Comparison of ENCODE assay signal across 11 mouse cellular contexts in the genomic region with DNA sequence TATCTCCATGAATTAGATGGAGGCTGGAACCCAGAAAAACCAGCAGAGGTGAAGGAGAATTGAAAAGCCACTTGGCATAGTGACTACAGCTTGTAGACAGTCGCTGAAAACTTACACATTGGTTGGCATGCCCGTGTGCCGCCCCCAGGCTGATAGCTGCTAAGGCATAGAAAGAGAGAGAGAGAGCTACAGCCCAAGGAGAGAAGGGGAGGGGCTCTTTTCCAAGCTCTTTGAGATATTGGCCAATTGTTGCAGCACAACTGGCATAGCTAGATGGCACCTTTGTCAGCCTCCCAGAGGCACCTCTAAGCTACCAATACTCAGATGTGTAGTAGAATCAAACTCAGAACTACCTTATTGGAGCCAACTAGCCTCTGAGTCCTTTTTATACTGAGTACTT. TPM values are rescaled to one million over a fixed set of nuclear protein-coding genes. Genes with fewer than 3 reads are reported as not detected.
DNase-seq lines count a peak whose midpoint lies in the region; ATAC-seq and TF ChIP-seq lines count a peak whose summit lies in the region.
"Had no signal": no experiment of that assay in that cellular context is flagged by ENCODE, and none has a peak within 500 bp of the region (broad histone marks: within the 10 kb centered on the region; RNA-seq: fewer than 3 reads in every experiment).

No protein-coding gene starts in this region.

- 66% methylated on average over 3 of the region's 3 CpGs for WGBS in heart, postnatal 0 days
- 66% methylated on average over 3 of the region's 3 CpGs for WGBS in heart, adult 2 months
- WGBS in embryonic facial prominence, embryonic 13.5 days: 26% methylated on average over 3 of the region's 3 CpGs
- WGBS in hindbrain, embryonic 14.5 days: 29% methylated on average over 3 of the region's 3 CpGs
- WGBS in midbrain, embryonic 15.5 days: 35% methylated on average over 3 of the region's 3 CpGs

- no peaks in the 10 kb centered on the region for H3K36me3 ChIP-seq in heart, postnatal 0 days (replicated peaks; ENCODE audit: control insufficient read depth, insufficient read depth, low read length)
- no peaks in the 10 kb centered on the region for H3K36me3 ChIP-seq in heart, adult 2 months (ENCODE audit: control insufficient read depth, insufficient read depth, low read length)
- no peaks in the 10 kb centered on the region for H3K36me3 ChIP-seq in embryonic facial prominence, embryonic 13.5 days
- no peaks in the 10 kb centered on the region for H3K36me3 ChIP-seq in hindbrain, embryonic 14.5 days (replicated peaks; ENCODE audit: control insufficient read depth, insufficient read depth)
- H3K36me3 ChIP-seq in midbrain, embryonic 15.5 days (replicated peaks): no peaks in the 10 kb centered on the region

- no peak overlapping the region for H3K9ac ChIP-seq in heart, postnatal 0 days (replicated peaks; ENCODE audit: low read depth, low read length)
- no peak overlapping the region for H3K9ac ChIP-seq in heart, adult 2 months (ENCODE audit: low read depth, low read length)
- H3K9ac ChIP-seq in embryonic facial prominence, embryonic 13.5 days: peak overlapping the region; percentile 97
- peak overlapping the region; percentile 86 for H3K9ac ChIP-seq in hindbrain, embryonic 14.5 days
- peak overlapping the region; percentile 82; the same call in 1 of the 2 replicates for H3K9ac ChIP-seq in midbrain, embryonic 15.5 days

- peaks cover 35% of the 10 kb centered on the region for H3K27me3 ChIP-seq in heart, postnatal 0 days (ENCODE audit: control insufficient read depth, insufficient read depth, low read length)
- peaks cover 10% of the 10 kb centered on the region for H3K27me3 ChIP-seq in heart, adult 2 months (ENCODE audit: control insufficient read depth, insufficient read depth, low read length)
- no peaks in the 10 kb centered on the region; the same call in 1 of the 2 replicates for H3K27me3 ChIP-seq in embryonic facial prominence, embryonic 13.5 days
- H3K27me3 ChIP-seq in hindbrain, embryonic 14.5 days (ENCODE audit: control insufficient read depth, insufficient read depth, low read length): no peaks in the 10 kb centered on the region
- H3K27me3 ChIP-seq in midbrain, embryonic 15.5 days (replicated peaks): no peaks in the 10 kb centered on the region; the same call in 1 of the 2 replicates

- intact Hi-C loops in heart, adult 2 months (cut with DNase I): no loop called here

- H3K9me3 ChIP-seq in heart, postnatal 0 days (replicated peaks; ENCODE audit: control insufficient read depth, low read length): no peaks in the 10 kb centered on the region
- no peaks in the 10 kb centered on the region for H3K9me3 ChIP-seq in embryonic facial prominence, embryonic 13.5 days
- no peaks in the 10 kb centered on the region for H3K9me3 ChIP-seq in hindbrain, embryonic 14.5 days (ENCODE audit: control insufficient read depth, low read length)
- no peaks in the 10 kb centered on the region for H3K9me3 ChIP-seq in midbrain, embryonic 15.5 days

- no peak for DNase-seq in heart, postnatal 0 days (ENCODE audit: low spot score)
- DNase-seq in heart, adult 2 months: no peak
- no peak for DNase-seq in hindbrain, embryonic 14.5 days (ENCODE audit: low spot score)
- DNase-seq in cerebellum, postnatal 4 days (ENCODE audit: low spot score in 2 of 2): no peak
- no peak for DNase-seq in layer of hippocampus, postnatal 25 days (ENCODE audit: extremely low spot score in 1 of 2, low spot score in 1 of 2)
- DNase-seq: adrenal gland, adult 8-10 months; kidney, postnatal 14 days; lung, postnatal 36 days had no signal

- no peak for TF ChIP-seq CTCF in heart, postnatal 0 days (IDR thresholded peaks at IDR 0.05; ENCODE audit: low read depth)
- no peak for TF ChIP-seq CTCF in heart, adult 2 months (IDR thresholded peaks at IDR 0.05)

- H3K27ac ChIP-seq in heart, postnatal 0 days (ENCODE audit: low read depth): no peak overlapping the region
- H3K27ac ChIP-seq in heart, adult 2 months: no peak overlapping the region
- peak overlapping the region; percentile 100 for H3K27ac ChIP-seq in embryonic facial prominence, embryonic 13.5 days
- peak overlapping the region; percentile 94; the same call in 1 of the 2 replicates for H3K27ac ChIP-seq in hindbrain, embryonic 14.5 days
- H3K27ac ChIP-seq in midbrain, embryonic 15.5 days: peak overlapping the region; percentile 91; the same call in 1 of the 2 replicates

- H3K79me2 ChIP-seq in heart, adult 2 months (replicated peaks; ENCODE audit: control insufficient read depth, insufficient read depth, low read length): no peaks in the 10 kb centered on the region

- H3K4me1 ChIP-seq in heart, postnatal 0 days (ENCODE audit: control insufficient read depth, insufficient read depth): peaks cover 7% of the 10 kb centered on the region; the same call in 1 of the 2 replicates
- H3K4me1 ChIP-seq in heart, adult 2 months (ENCODE audit: control insufficient read depth, insufficient read depth, low read length): no peaks in the 10 kb centered on the region; the same call in 1 of the 2 replicates
- peaks cover 62% of the 10 kb centered on the region for H3K4me1 ChIP-seq in embryonic facial prominence, embryonic 13.5 days
- H3K4me1 ChIP-seq in hindbrain, embryonic 14.5 days (replicated peaks; ENCODE audit: control insufficient read depth, insufficient read depth, low read length): peaks cover 7% of the 10 kb centered on the region
- peaks cover 27% of the 10 kb centered on the region for H3K4me1 ChIP-seq in midbrain, embryonic 15.5 days

- no peak for TF ChIP-seq EP300 in heart, postnatal 0 days (IDR thresholded peaks at IDR 0.05; ENCODE audit: low read depth)
- no peak for TF ChIP-seq EP300 in heart, adult 2 months (IDR thresholded peaks at IDR 0.05; ENCODE audit: insufficient read depth, low read depth, low read length)

- TF ChIP-seq POLR2A in heart, adult 2 months (IDR thresholded peaks at IDR 0.05; ENCODE audit: insufficient read depth, low read depth, low read length): no peak

- H3K4me2 ChIP-seq in heart, postnatal 0 days (ENCODE audit: low read depth, low read length): peak overlapping the region; percentile 96; the same call in 1 of the 2 replicates
- H3K4me2 ChIP-seq in embryonic facial prominence, embryonic 13.5 days: peak overlapping the region; percentile 90
- peak overlapping the region; percentile 80 for H3K4me2 ChIP-seq in hindbrain, embryonic 14.5 days (replicated peaks)
- peak overlapping the region; percentile 64 for H3K4me2 ChIP-seq in midbrain, embryonic 15.5 days

- no peak overlapping the region; the same call in 1 of the 2 replicates for H3K4me3 ChIP-seq in heart, postnatal 0 days (ENCODE audit: low read depth, low read length)
- no peak overlapping the region for H3K4me3 ChIP-seq in heart, adult 2 months
- peak overlapping the region; percentile 80 for H3K4me3 ChIP-seq in embryonic facial prominence, embryonic 13.5 days
- H3K4me3 ChIP-seq in hindbrain, embryonic 14.5 days (replicated peaks; ENCODE audit: low read length): peak overlapping the region; percentile 74
- H3K4me3 ChIP-seq in midbrain, embryonic 15.5 days: peak overlapping the region; percentile 68

- no peak for ATAC-seq in heart, postnatal 0 days (ENCODE audit: insufficient read depth, low read depth)
- no peak for ATAC-seq in embryonic facial prominence, embryonic 13.5 days (ENCODE audit: insufficient number of reproducible peaks, insufficient read depth, low FRiP score, low TSS enrichment, low read depth)
- no peak for ATAC-seq in hindbrain, embryonic 14.5 days (ENCODE audit: low FRiP score)
- no peak for ATAC-seq in midbrain, embryonic 15.5 days (replicated peaks)
- ATAC-seq in CD4-positive, CD25-positive, alpha-beta regulatory T cell, adult 4 months: no peak

RNA-seq across cellular contexts. Expression of a gene that starts 1.8 kb away (rescaled TPM):
- total RNA-seq in heart, postnatal 0 days (2014; rRNA removed; ENCODE audit: low replicate concordance): 2.5 and 3.4 TPM in 2 replicates
- polyA plus RNA-seq in heart, postnatal 0 days (2015; fragmentation: Nextera tagmentation; extraction: Ambion mirVana): 4.7 TPM in 2 replicates
- 1 to 10 TPM; 4.4 to 5.5 TPM for total RNA-seq in heart, adult 2 months (2021)
- 2.8 and 3.1 TPM in 2 replicates for polyA plus RNA-seq in heart, adult 2 months (2012; rRNA removed)
- polyA plus RNA-seq in embryonic facial prominence, embryonic 13.5 days (2015; fragmentation: Nextera tagmentation; extraction: Ambion mirVana): 55.9 and 56.5 TPM in 2 replicates
- 56.6 and 62.9 TPM in 2 replicates for polyA plus RNA-seq in hindbrain, embryonic 14.5 days (2014; fragmentation: Nextera tagmentation; extraction: Ambion mirVana)
- 49.0 and 57.0 TPM in 2 replicates for polyA plus RNA-seq in midbrain, embryonic 15.5 days (2015; fragmentation: Nextera tagmentation; extraction: Ambion mirVana)
- under 1 TPM in 1 of 2 experiments, not detected in 1; 0.42 TPM for polyA plus RNA-seq in CD4-positive, CD25-positive, alpha-beta regulatory T cell, adult 4 months (2017; shearing (Covaris generic))
- 10 to 100 TPM; 27.2 to 30.0 TPM for total RNA-seq in layer of hippocampus, postnatal 25 days (2021)

RNA-seq across cellular contexts. Expression of a gene that starts 17.1 kb away (rescaled TPM):
- total RNA-seq in heart, postnatal 0 days (2014; rRNA removed; ENCODE audit: low replicate concordance): not detected in 2 replicates
- polyA plus RNA-seq in heart, postnatal 0 days (2015; fragmentation: Nextera tagmentation; extraction: Ambion mirVana): not detected in 2 replicates
- total RNA-seq in heart, adult 2 months (2021): not detected
- polyA plus RNA-seq in heart, adult 2 months (2012; rRNA removed): not detected in 2 replicates
- polyA plus RNA-seq in embryonic facial prominence, embryonic 13.5 days (2015; fragmentation: Nextera tagmentation; extraction: Ambion mirVana): not detected in 2 replicates
- polyA plus RNA-seq in hindbrain, embryonic 14.5 days (2014; fragmentation: Nextera tagmentation; extraction: Ambion mirVana): not detected in 2 replicates
- polyA plus RNA-seq in midbrain, embryonic 15.5 days (2015; fragmentation: Nextera tagmentation; extraction: Ambion mirVana): not detected in 2 replicates
- not detected for polyA plus RNA-seq in CD4-positive, CD25-positive, alpha-beta regulatory T cell, adult 4 months (2017; shearing (Covaris generic))
- not detected for total RNA-seq in layer of hippocampus, postnatal 25 days (2021)
- total RNA-seq: adrenal gland, adult 8-10 months had no signal

Comparison
In these comparisons a context has a peak if more than half of its experiments do, and no peak if none do; other contexts are left out.
1. H3K27ac ChIP-seq: peak in embryonic facial prominence, embryonic 13.5 days (single experiment), hindbrain, embryonic 14.5 days (single experiment) and midbrain, embryonic 15.5 days (single experiment); none in heart, postnatal 0 days (single experiment) and heart, adult 2 months (single experiment).
2. H3K4me3 ChIP-seq: peak in embryonic facial prominence, embryonic 13.5 days (single experiment), hindbrain, embryonic 14.5 days (single experiment) and midbrain, embryonic 15.5 days (single experiment); none in heart, postnatal 0 days (single experiment) and heart, adult 2 months (single experiment).
3. H3K9ac ChIP-seq: peak in embryonic facial prominence, embryonic 13.5 days (single experiment), hindbrain, embryonic 14.5 days (single experiment) and midbrain, embryonic 15.5 days (single experiment); none in heart, postnatal 0 days (single experiment) and heart, adult 2 months (single experiment).
4. Peak in every context shown above with its lines, with median percentiles within 50 percentile points of each other: H3K4me2 ChIP-seq.